Mouse (Mus musculus) intestine, postnatal 0 days (tissue): ENCODE data around the gene Hap1. TPM values are rescaled to one million over a fixed set of nuclear protein-coding genes. Genes with fewer than 3 reads are reported as not detected.

Experiments used
- ATAC-seq: fragments of 200-750 bp; cut with Nextera tagmentation; 2 replicates; pipeline ENCODE4 v1.8.0; 2017; ENCODE audit warnings: mild to moderate bottlenecking, moderate TSS enrichment, moderate library complexity
- H3K27ac ChIP-seq: fragments of 300-500 bp; sonication (generic); 2 replicates; pipeline ENCODE4 v1.5.1; 2014; ENCODE audit warnings: mild to moderate bottlenecking, low read depth, low read length, moderate library complexity
- H3K27me3 ChIP-seq: fragments of 300-500 bp; sonication (generic); replicated peaks from 2 replicates; pipeline ENCODE4 v1.6.1; 2014; ENCODE audit warnings: low read length, mixed read lengths; ENCODE audit not compliant: control insufficient read depth, insufficient read depth
- H3K36me3 ChIP-seq: fragments of 300-500 bp; sonication (generic); 2 replicates; pipeline ENCODE4 v1.6.1; 2014; ENCODE audit warnings: mild to moderate bottlenecking, moderate library complexity; ENCODE audit not compliant: control insufficient read depth, insufficient read depth
- H3K4me1 ChIP-seq: fragments of 300-500 bp; sonication (generic); replicated peaks from 2 replicates; pipeline ENCODE4 v1.6.1; 2014; ENCODE audit warnings: antibody characterized with exemption, low read length, mixed read lengths; ENCODE audit not compliant: control insufficient read depth, insufficient read depth
- H3K4me2 ChIP-seq: fragments of 300-500 bp; sonication (generic); replicated peaks from 2 replicates; pipeline ENCODE4 v1.6.1; 2014; ENCODE audit warnings: low read depth, mild to moderate bottlenecking, moderate library complexity
- H3K4me3 ChIP-seq: fragments of 300-500 bp; sonication (generic); 2 replicates; pipeline ENCODE4 v1.5.1; 2014; ENCODE audit warnings: low read depth, low read length
- H3K9ac ChIP-seq: fragments of 300-500 bp; sonication (generic); 2 replicates; pipeline ENCODE4 v1.6.1; 2014; ENCODE audit warnings: mild to moderate bottlenecking, low read depth, low read length
- H3K9me3 ChIP-seq: fragments of 300-500 bp; sonication (generic); 2 replicates; pipeline ENCODE4 v1.6.1; 2016; ENCODE audit warnings: mixed run types; ENCODE audit not compliant: control insufficient read depth
- CTCF ChIP-seq: sonication (generic); IDR thresholded peaks from 2 replicates; pipeline ENCODE4 v1.5.1; 2016; ENCODE audit warnings: low read depth, mild to moderate bottlenecking, control low read depth, antibody characterized with exemption, moderate library complexity
- WGBS: fragments of 180-500 bp; shearing (Covaris S2); extraction: QIAGEN DNeasy Blood & Tissue Kit; methylation state at CpG from one replicate; pipeline ENCODE4 v1.1.7; 2014; 5-methylcytosine and 5-hydroxymethylcytosine counted together
- polyA plus RNA-seq: library from polyadenylated mRNA; unstranded; fragments of >200 nt; fragmentation: Nextera tagmentation; extraction: Ambion mirVana; gene quantifications from 2 replicates; pipeline ENCODE4 v1.2.1, GENCODE M21; 2015

Gene Hap1
- polyA plus RNA-seq, 1 experiment from 2014 or later = 10.0 TPM

GRCm38 (mm10) chr11:100391081-100391883, 35.4 kb upstream of the Hap1 start:
- Histone ChIP-seq H3K9ac (no peak overlapping the region), H3K27me3 (no peaks in the 10 kb centered on the region), H3K9me3 (no peaks in the 10 kb centered on the region), H3K27ac (0 out of 2 replicates have a peak overlapping the region, but pooled peaks have one; percentile 15), H3K4me3 (no peak overlapping the region), H3K36me3 (peaks cover 2% of the 10 kb centered on the region), H3K4me1 (peaks cover 36% of the 10 kb centered on the region), H3K4me2 (no peak overlapping the region)
- peak; percentile 45 for TF ChIP-seq CTCF
- no peak; the same call in 1 of the 2 replicates for ATAC-seq
- WGBS = 45% methylated on average over 9 of the region's 9 CpGs

GRCm38 (mm10) chr11:100389931-100390445, 34.1 kb upstream of the Hap1 start:
- Histone ChIP-seq H3K9ac (no peak overlapping the region), H3K4me3 (no peak overlapping the region), H3K27ac (peak overlapping the region; percentile 57), H3K4me1 (peaks cover 36% of the 10 kb centered on the region), H3K4me2 (no peak overlapping the region), H3K36me3 (peaks cover 15% of the 10 kb centered on the region), H3K27me3 (no peaks in the 10 kb centered on the region), H3K9me3 (no peaks in the 10 kb centered on the region)
- TF ChIP-seq CTCF = no peak
- ATAC-seq = no peak
- 37% methylated on average over 8 of the region's 8 CpGs for WGBS

- Histone ChIP-seq H3K27ac (no peak overlapping the region), H3K9ac (no peak overlapping the region; the same call in 1 of the 2 replicates), H3K4me2 (peak overlapping the region; percentile 24; the same call in 1 of the 2 replicates), H3K27me3 (no peaks in the 10 kb centered on the region), H3K36me3 (peaks cover 29% of the 10 kb centered on the region), H3K4me1 (peaks cover 34% of the 10 kb centered on the region), H3K9me3 (no peaks in the 10 kb centered on the region), H3K4me3 (no peak overlapping the region)
- TF ChIP-seq CTCF = no peak
- 57% methylated on average over 6 of the region's 6 CpGs for WGBS
- no peak for ATAC-seq
These were observed 32.7 kb upstream of the Hap1 start for GRCm38 (mm10) chr11:100388588-100388987.

- Histone ChIP-seq H3K36me3 (peaks cover 37% of the 10 kb centered on the region), H3K4me2 (peak overlapping the region; percentile 24; the same call in 1 of the 2 replicates), H3K9ac (no peak overlapping the region), H3K4me3 (no peak overlapping the region), H3K9me3 (no peaks in the 10 kb centered on the region), H3K27me3 (no peaks in the 10 kb centered on the region), H3K4me1 (peaks cover 30% of the 10 kb centered on the region), H3K27ac (peak overlapping the region; percentile 28; the same call in 1 of the 2 replicates)
- 9% methylated on average over 14 of the region's 14 CpGs for WGBS
- peak; percentile 18; the same call in 1 of the 2 replicates for ATAC-seq
- no peak for TF ChIP-seq CTCF
These were observed 31.9 kb upstream of the Hap1 start for GRCm38 (mm10) chr11:100387589-100388375.

- Histone ChIP-seq H3K36me3 (peaks cover 43% of the 10 kb centered on the region), H3K4me1 (peaks cover 28% of the 10 kb centered on the region), H3K9me3 (no peaks in the 10 kb centered on the region), H3K9ac (no peak overlapping the region), H3K27me3 (no peaks in the 10 kb centered on the region), H3K4me3 (no peak overlapping the region), H3K4me2 (peak overlapping the region; percentile 24), H3K27ac (peak overlapping the region; percentile 54; the same call in 1 of the 2 replicates)
- TF ChIP-seq CTCF = no peak
- ATAC-seq = no peak
- WGBS = 60% methylated on average over 6 of the region's 6 CpGs
These were observed 31.2 kb upstream of the Hap1 start for GRCm38 (mm10) chr11:100387111-100387510.

GRCm38 (mm10) chr11:100386586-100386985, 30.7 kb upstream of the Hap1 start:
- no peak overlapping the region for H3K4me3 ChIP-seq
- 24% methylated on average over 5 of the region's 5 CpGs for WGBS
- TF ChIP-seq CTCF = no peak
- peak overlapping the region; percentile 54 for H3K27ac ChIP-seq
- peak; percentile 80 for ATAC-seq
- H3K4me2 ChIP-seq = peak overlapping the region; percentile 27
- no peaks in the 10 kb centered on the region for H3K27me3 ChIP-seq
- H3K36me3 ChIP-seq = peaks cover 49% of the 10 kb centered on the region
- H3K4me1 ChIP-seq = peaks cover 28% of the 10 kb centered on the region
- H3K9ac ChIP-seq = no peak overlapping the region
- no peaks in the 10 kb centered on the region for H3K9me3 ChIP-seq
